Mouse (Mus musculus) neural tube, embryonic 14.5 days (tissue): Measurements from ENCODE around the gene Stx4a. TPM values are rescaled to one million over a fixed set of nuclear protein-coding genes. Genes with fewer than 3 reads are reported as not detected.
"Not testable (repeated sequence)": the region's sequence is repeated elsewhere in the genome, so short reads cannot be mapped to it uniquely, and the experiment has no call there.

ENCODE experiments used
- ATAC-seq: fragments of 200-750 bp; cut with Nextera tagmentation; 2 replicates; pipeline ENCODE4 v1.8.0; 2017; ENCODE audit warnings: low read depth, mild to moderate bottlenecking, moderate TSS enrichment, moderate library complexity
- H3K27ac ChIP-seq: fragments of 300-500 bp; sonication (generic); 2 replicates; pipeline ENCODE4 v1.5.1; 2014; ENCODE audit warnings: low read depth, mild to moderate bottlenecking, control low read depth, low read length, moderate library complexity, mixed read lengths
- H3K27me3 ChIP-seq: fragments of 300-500 bp; sonication (generic); 2 replicates; pipeline ENCODE4 v1.6.1; 2014; ENCODE audit warnings: low read length; ENCODE audit not compliant: control insufficient read depth, insufficient read depth
- H3K36me3 ChIP-seq: fragments of 300-500 bp; sonication (generic); 2 replicates; pipeline ENCODE4 v1.6.1; 2014; ENCODE audit warnings: low read length, mixed read lengths; ENCODE audit not compliant: control insufficient read depth, insufficient read depth
- H3K4me1 ChIP-seq: fragments of 300-500 bp; sonication (generic); 2 replicates; pipeline ENCODE4 v1.6.1; 2014; ENCODE audit warnings: low read length; ENCODE audit not compliant: control insufficient read depth, insufficient read depth
- H3K4me2 ChIP-seq: fragments of 300-500 bp; sonication (generic); 2 replicates; pipeline ENCODE4 v1.6.1; 2014; ENCODE audit warnings: mild to moderate bottlenecking, low read depth, low read length, control low read depth
- H3K4me3 ChIP-seq: fragments of 300-500 bp; sonication (generic); 2 replicates; pipeline ENCODE4 v1.5.1; 2014; ENCODE audit warnings: low read depth, low read length, control low read depth, mixed read lengths
- H3K9ac ChIP-seq: fragments of 300-500 bp; sonication (generic); replicated peaks from 2 replicates; pipeline ENCODE4 v1.6.1; 2014; ENCODE audit warnings: low read depth, mild to moderate bottlenecking, control low read depth, low read length, mixed read lengths
- H3K9me3 ChIP-seq: fragments of 300-500 bp; sonication (generic); 2 replicates; pipeline ENCODE4 v1.6.1; 2016; ENCODE audit warnings: low read length; ENCODE audit not compliant: control insufficient read depth
- WGBS: fragments of 180-500 bp; shearing (Covaris S2); extraction: QIAGEN DNeasy Blood & Tissue Kit; methylation state at CpG from one replicate; pipeline ENCODE4 v1.1.7; 2014; 5-methylcytosine and 5-hydroxymethylcytosine counted together
- polyA plus RNA-seq: library from polyadenylated mRNA; unstranded; fragments of >200 nt; fragmentation: Nextera tagmentation; extraction: Ambion mirVana; gene quantifications from 2 replicates; pipeline ENCODE4 v1.2.1, GENCODE M21; 2014

The Stx4a gene
- polyA plus RNA-seq, 1 experiment from 2014 or later, result 9.8 TPM

DNA sequence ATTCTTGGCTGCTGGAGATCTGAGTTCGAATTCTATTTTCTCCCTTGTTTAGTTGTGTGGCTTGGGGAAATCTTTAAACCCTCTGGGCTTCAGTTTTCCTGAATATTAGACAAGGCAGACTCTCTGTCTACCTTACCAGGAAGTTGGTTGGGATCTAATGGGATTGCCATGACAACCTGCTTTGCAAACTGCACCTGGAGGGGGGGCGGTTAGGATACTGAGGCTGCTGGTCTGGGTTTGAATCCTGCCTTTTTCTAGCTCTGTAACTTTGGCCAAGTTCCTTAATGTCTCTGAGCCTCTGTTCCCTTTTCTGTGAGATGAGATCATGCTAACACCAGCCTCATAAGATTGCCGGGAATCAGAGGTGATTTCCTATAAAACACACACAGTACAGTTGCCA lies 1.6 kb upstream of the Stx4a start:
- Histone ChIP-seq H3K9me3 (no peaks in the 10 kb centered on the region), H3K9ac (no peak overlapping the region), H3K27me3 (no peaks in the 10 kb centered on the region), H3K4me3 (no peak overlapping the region), H3K36me3 (no peaks in the 10 kb centered on the region), H3K4me1 (peaks cover 14% of the 10 kb centered on the region), H3K4me2 (no peak overlapping the region), H3K27ac (no peak overlapping the region)
- ATAC-seq, result no peak
- 89% methylated on average over 3 of the region's 3 CpGs for WGBS

GRCm38 (mm10) chr7:127823236-127824171 lies 590 bp upstream of the Stx4a start:
- Histone ChIP-seq H3K9me3 (no peaks in the 10 kb centered on the region), H3K4me3 (peak overlapping the region; percentile 72), H3K4me2 (peak overlapping the region; percentile 79), H3K9ac (peak overlapping the region; percentile 90), H3K27me3 (no peaks in the 10 kb centered on the region), H3K4me1 (peaks cover 14% of the 10 kb centered on the region), H3K27ac (peak overlapping the region; percentile 84), H3K36me3 (no peaks in the 10 kb centered on the region)
- peak; percentile 39 for ATAC-seq
- 56% methylated on average over 11 of the region's 11 CpGs for WGBS

- no peak overlapping the region for H3K27ac ChIP-seq
- 88% methylated on average over 2 of the region's 2 CpGs for WGBS
- H3K9me3 ChIP-seq, result no peaks in the 10 kb centered on the region
- H3K4me1 ChIP-seq, result no peaks in the 10 kb centered on the region
- ATAC-seq, result no peak
- no peaks in the 10 kb centered on the region for H3K36me3 ChIP-seq
- no peak overlapping the region for H3K4me3 ChIP-seq
- H3K9ac ChIP-seq, result no peak overlapping the region
- H3K4me2 ChIP-seq, result no peak overlapping the region
- H3K27me3 ChIP-seq, result no peaks in the 10 kb centered on the region
Observed at GRCm38 (mm10) chr7:127835550-127835949, 11.5 kb downstream of the Stx4a start.

DNA sequence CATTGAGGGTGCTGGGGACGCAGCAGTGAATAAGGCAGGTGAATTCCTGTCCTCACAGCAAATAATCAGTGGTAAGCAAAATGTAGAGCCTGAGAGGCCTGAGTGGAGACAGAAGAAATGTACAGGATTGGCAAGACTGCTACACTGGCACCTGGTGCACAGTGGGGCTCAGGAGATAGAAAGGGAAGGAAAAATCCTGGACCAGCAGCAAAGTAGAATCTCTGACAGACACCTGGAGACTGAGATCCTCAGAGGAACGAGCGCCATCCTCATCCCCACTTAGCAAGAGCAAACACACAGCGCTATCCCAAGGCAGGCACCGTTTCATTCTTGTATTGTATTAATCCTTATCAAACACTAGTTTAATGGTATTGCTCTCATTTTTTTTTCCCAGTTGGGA lies 13.4 kb downstream of the Stx4a start:
- no peak for ATAC-seq
- H3K9me3 ChIP-seq, result no peaks in the 10 kb centered on the region
- peaks cover under 1% of the 10 kb centered on the region; the same call in 1 of the 2 replicates for H3K4me1 ChIP-seq
- H3K9ac ChIP-seq, result no peak overlapping the region
- H3K27ac ChIP-seq, result no peak overlapping the region
- no peaks in the 10 kb centered on the region for H3K27me3 ChIP-seq
- H3K4me3 ChIP-seq, result no peak overlapping the region
- H3K4me2 ChIP-seq, result no peak overlapping the region
- 96% methylated on average over 5 of the region's 5 CpGs for WGBS
- no peaks in the 10 kb centered on the region for H3K36me3 ChIP-seq

- not testable (repeated sequence) for H3K9me3 ChIP-seq
- 84% methylated on average over 4 of the region's 4 CpGs for WGBS
Observed at GRCm38 (mm10) chr7:127837878-127838277, 13.8 kb downstream of the Stx4a start.

DNA sequence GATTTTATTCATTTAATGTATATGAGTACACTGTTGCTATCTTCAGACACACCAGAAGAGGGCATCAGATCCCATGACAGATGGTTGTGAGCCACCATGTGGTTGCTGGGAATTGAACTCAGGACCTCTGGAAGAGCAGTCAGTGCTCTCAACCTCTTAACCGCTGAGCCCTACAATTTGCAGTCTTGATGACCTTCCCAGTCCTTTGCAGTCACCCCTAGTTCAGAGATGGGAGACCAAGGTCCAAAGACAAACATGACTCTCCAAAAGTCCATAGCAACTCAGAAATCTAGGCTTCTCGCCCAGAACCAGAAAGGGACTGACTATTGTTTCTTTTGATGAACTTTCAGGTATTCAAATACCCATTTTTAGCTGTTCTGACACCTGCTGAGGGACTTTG lies 15.9 kb downstream of the Stx4a start:
- not testable (repeated sequence) for ATAC-seq, H3K4me1 ChIP-seq, H3K9ac ChIP-seq, H3K27ac ChIP-seq, H3K36me3 ChIP-seq, H3K9me3 ChIP-seq, H3K4me3 ChIP-seq, H3K27me3 ChIP-seq, H3K4me2 ChIP-seq
- 80% methylated on average over 2 of the region's 2 CpGs for WGBS

More at GRCm38 (mm10) chr7:127837878-127838277, 13.8 kb downstream of the Stx4a start:
- not testable (repeated sequence) for H3K4me2 ChIP-seq, ATAC-seq, H3K36me3 ChIP-seq, H3K27ac ChIP-seq, H3K9ac ChIP-seq, H3K4me1 ChIP-seq, H3K27me3 ChIP-seq, H3K4me3 ChIP-seq

DNA sequence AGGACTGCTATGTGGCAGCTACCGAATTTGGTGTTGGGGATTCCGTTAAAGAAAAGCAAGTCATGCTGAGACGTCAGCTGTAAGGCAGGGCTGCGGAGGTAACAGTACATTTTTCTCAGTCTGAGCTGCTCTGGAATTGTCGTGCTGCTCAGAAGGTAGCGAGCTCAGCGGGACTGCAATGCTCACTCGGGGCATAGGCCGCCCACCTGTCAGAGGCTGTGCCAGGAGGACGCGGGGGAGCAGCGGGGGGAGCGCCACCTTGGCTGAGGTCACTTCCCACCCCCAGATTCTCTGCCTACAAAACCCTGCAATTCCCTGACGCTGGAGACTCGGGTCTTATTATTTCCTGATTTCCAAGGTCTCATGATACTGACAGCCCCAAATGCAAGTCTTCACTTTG lies 16.8 kb downstream of the Stx4a start:
- Histone ChIP-seq H3K4me3 (peak overlapping the region; percentile 60), H3K27ac (peak overlapping the region; percentile 92), H3K36me3 (no peaks in the 10 kb centered on the region), H3K4me2 (peak overlapping the region; percentile 95), H3K4me1 (peaks cover 4% of the 10 kb centered on the region; the same call in 1 of the 2 replicates), H3K9me3 (no peaks in the 10 kb centered on the region), H3K27me3 (no peaks in the 10 kb centered on the region), H3K9ac (peak overlapping the region; percentile 61)
- 4% methylated on average over 15 of the region's 15 CpGs for WGBS
- ATAC-seq, result peak; percentile 35; the same call in 1 of the 2 replicates

DNA sequence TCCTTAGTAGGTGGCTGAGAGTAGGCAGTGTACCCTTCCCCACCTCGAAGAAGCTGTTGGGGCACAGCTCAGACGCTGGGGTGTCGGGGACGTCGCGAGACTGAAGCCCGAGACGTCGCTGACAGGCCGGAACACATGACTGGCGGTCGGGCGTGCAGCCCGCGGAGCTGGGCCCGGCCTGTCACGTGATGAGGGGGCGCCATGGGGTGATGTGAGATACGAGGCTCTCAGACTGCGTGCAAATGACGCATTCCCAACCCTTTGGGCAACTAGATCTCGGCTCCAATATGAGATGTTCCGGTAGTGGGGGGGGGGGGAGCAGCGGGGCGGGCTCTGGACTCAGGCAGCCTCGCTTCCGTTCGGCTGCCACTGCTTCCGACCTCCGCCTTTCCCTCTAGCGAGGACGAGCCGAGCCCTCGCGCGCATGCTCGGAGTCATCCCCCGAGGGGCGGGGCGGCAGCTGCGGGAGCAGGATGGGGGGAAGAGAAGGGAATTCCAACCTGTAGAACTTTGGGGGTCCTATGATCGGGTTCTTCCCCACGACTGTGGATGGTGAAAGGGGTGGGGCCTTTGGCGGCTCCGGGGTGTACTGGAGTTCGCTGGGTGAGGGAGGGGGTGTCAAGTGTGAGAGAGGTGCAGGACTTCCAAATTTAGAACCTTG lies 17.4 kb downstream of the Stx4a start:
- peak overlapping the region; percentile 92 for H3K27ac ChIP-seq
- H3K36me3 ChIP-seq, result no peaks in the 10 kb centered on the region
- WGBS, result under 1% methylated on average over 42 of the region's 46 CpGs
- H3K4me1 ChIP-seq, result peaks cover 4% of the 10 kb centered on the region; the same call in 1 of the 2 replicates
- no peaks in the 10 kb centered on the region for H3K9me3 ChIP-seq
- H3K9ac ChIP-seq, result peak overlapping the region; percentile 61
- H3K4me2 ChIP-seq, result peak overlapping the region; percentile 95
- H3K4me3 ChIP-seq, result peak overlapping the region; percentile 60
- H3K27me3 ChIP-seq, result no peaks in the 10 kb centered on the region
- ATAC-seq, result peak; percentile 95
